Mouse (Mus musculus) lung, postnatal 0 days (tissue): ENCODE measurements around the gene Ppp3r2.

ENCODE experiments used
- CTCF ChIP-seq: IDR thresholded peaks from 2 replicates; pipeline ENCODE4 v1.5.1; 2016; ENCODE audit warnings: antibody characterized with exemption, mild to moderate bottlenecking
- EP300 ChIP-seq: IDR thresholded peaks from 2 replicates; pipeline ENCODE4 v1.6.1; 2016; ENCODE audit warnings: antibody characterized with exemption, mild to moderate bottlenecking, control low read depth

DNA sequence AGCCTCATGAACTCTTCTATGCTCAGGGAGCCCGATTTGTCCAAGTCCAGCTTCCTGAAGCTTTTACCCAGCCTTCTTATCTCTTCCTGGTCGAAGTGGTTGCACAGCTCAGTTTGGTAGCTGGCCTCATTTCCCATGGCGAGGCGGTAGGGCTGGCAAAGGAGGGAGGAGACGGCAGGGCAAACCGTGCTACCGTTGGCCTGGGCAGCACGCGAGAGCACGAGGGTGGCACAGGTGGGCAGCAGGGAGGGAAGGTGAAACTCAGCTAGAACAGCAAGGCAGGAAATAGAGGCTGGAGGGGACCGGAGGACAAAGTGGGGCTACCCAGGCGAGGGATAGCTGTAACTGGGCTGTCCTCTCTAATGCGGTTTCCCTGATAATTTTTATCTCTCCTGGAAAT lies at the start of gene Ppp3r2:
- TF ChIP-seq CTCF (no peak), EP300 (no peak)
